Mouse (Mus musculus) limb, embryonic 15.5 days (tissue): ENCODE data around the gene Tshz2. TPM values are rescaled to one million over a fixed set of nuclear protein-coding genes. Genes with fewer than 3 reads are reported as not detected.

Experiments
- ATAC-seq: fragments of 200-750 bp; cut with Nextera tagmentation; 2 replicates; pipeline ENCODE4 v1.8.0; 2017; ENCODE audit warnings: low read depth, moderate TSS enrichment; ENCODE audit not compliant: insufficient number of reproducible peaks, low FRiP score, low TSS enrichment
- H3K27ac ChIP-seq: fragments of 300-500 bp; sonication (generic); 2 replicates; pipeline ENCODE4 v1.5.1; 2015; ENCODE audit warnings: moderate library complexity, mild to moderate bottlenecking, inconsistent platforms
- H3K27me3 ChIP-seq: fragments of 300-500 bp; sonication (generic); 2 replicates; pipeline ENCODE4 v1.6.1; 2015; ENCODE audit warnings: inconsistent platforms
- H3K36me3 ChIP-seq: fragments of 300-500 bp; sonication (generic); 2 replicates; pipeline ENCODE4 v1.6.1; 2015; ENCODE audit warnings: inconsistent platforms
- H3K4me1 ChIP-seq: fragments of 300-500 bp; sonication (generic); 2 replicates; pipeline ENCODE4 v1.6.1; 2015; ENCODE audit warnings: inconsistent platforms
- H3K4me2 ChIP-seq: fragments of 300-500 bp; sonication (generic); 2 replicates; pipeline ENCODE4 v1.6.1; 2015; ENCODE audit warnings: mild to moderate bottlenecking, inconsistent platforms
- H3K4me3 ChIP-seq: fragments of 300-500 bp; sonication (generic); 2 replicates; pipeline ENCODE4 v1.5.1; 2015; ENCODE audit warnings: mild to moderate bottlenecking, inconsistent platforms
- H3K9ac ChIP-seq: fragments of 300-500 bp; sonication (generic); 2 replicates; pipeline ENCODE4 v1.6.1; 2015; ENCODE audit warnings: inconsistent platforms
- H3K9me3 ChIP-seq: fragments of 300-500 bp; sonication (generic); 2 replicates; pipeline ENCODE4 v1.6.1; 2016; ENCODE audit warnings: inconsistent platforms
- WGBS: fragments of 180-500 bp; shearing (Covaris S2); methylation state at CpG from one replicate; pipeline ENCODE4 v1.1.7; 2015; 5-methylcytosine and 5-hydroxymethylcytosine counted together
- polyA plus RNA-seq: library from polyadenylated mRNA; unstranded; fragments of >200 nt; fragmentation: Nextera tagmentation; extraction: Ambion mirVana; gene quantifications from 2 replicates; pipeline ENCODE4 v1.2.1, GENCODE M21; 2015

Tshz2 gene
- polyA plus RNA-seq, 1 experiment from 2014 or later: 9.8 TPM

DNA sequence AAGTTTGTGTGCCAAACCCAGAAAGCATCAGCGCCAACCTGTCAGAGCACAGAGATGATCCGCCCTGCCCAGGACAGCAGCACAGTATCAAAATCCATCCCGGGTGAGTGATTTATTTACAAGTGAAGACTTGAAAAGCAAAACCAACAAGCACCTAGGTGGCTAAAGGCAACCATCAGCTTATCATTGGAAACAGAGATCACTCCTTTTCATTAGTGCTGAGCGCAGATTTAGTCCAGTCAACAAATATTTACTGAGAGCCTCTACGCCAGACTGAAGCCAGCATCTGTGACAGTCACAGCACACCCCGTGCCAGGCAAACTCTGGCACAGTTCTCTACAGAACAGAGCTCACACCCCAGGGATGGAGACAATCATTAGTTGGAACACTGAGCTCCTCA is 169.4 kb downstream of the Tshz2 start:
- no peak overlapping the region for H3K4me2 ChIP-seq
- WGBS: 90% methylated on average over 6 of the region's 6 CpGs
- no peak for ATAC-seq
- H3K9ac ChIP-seq: no peak overlapping the region
- no peaks in the 10 kb centered on the region for H3K9me3 ChIP-seq
- H3K4me3 ChIP-seq: no peak overlapping the region
- H3K36me3 ChIP-seq: no peaks in the 10 kb centered on the region
- H3K4me1 ChIP-seq: no peaks in the 10 kb centered on the region
- no peak overlapping the region for H3K27ac ChIP-seq
- no peaks in the 10 kb centered on the region for H3K27me3 ChIP-seq

DNA sequence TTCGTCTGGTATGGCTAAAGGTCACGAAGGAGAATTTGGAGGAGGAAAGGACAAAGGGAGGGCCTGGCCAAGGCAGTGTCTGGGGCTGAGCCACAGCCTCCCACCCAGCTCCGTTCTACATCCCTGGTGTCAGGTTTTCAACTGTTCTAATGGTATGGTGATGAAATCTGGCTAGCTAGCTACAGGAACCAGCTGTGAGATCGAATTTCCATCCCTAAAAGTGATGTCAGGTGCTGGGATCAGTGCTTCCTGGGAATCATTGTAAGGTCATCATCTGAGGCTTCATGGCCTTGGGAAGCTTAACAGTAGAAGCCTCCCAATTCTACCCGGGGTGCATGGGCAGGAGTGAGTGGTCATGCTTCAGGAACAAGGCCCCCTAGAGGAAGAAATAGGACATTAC is 171.6 kb downstream of the Tshz2 start:
- H3K9ac ChIP-seq: no peak overlapping the region
- H3K27ac ChIP-seq: no peak overlapping the region
- no peak for ATAC-seq
- no peaks in the 10 kb centered on the region for H3K9me3 ChIP-seq
- H3K4me3 ChIP-seq: no peak overlapping the region
- 54% methylated on average over 5 of the region's 5 CpGs for WGBS
- no peak overlapping the region for H3K4me2 ChIP-seq
- no peaks in the 10 kb centered on the region for H3K4me1 ChIP-seq
- no peaks in the 10 kb centered on the region for H3K36me3 ChIP-seq
- H3K27me3 ChIP-seq: no peaks in the 10 kb centered on the region

DNA sequence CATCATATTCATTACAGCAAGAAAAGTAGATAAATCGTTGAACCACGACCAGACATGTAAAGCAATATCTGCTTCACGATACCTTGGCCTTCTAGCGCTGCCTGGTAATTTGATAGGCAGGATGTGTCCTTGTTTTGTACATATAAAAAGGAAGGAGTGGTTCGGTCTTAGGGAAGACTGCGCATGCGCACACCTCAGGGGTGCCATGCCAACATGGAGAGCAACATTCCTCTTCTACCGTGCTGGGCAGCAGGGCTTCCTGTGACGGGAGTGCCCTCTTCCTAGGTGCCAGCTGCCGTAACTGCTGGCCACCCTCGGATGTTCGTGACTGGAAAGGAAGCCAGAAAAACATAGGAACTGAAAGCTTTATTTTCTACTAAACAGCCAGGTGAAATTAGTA is 172.7 kb downstream of the Tshz2 start:
- Histone ChIP-seq H3K9me3 (no peaks in the 10 kb centered on the region), H3K4me1 (no peaks in the 10 kb centered on the region), H3K4me2 (no peak overlapping the region), H3K9ac (no peak overlapping the region), H3K4me3 (no peak overlapping the region), H3K27ac (no peak overlapping the region), H3K36me3 (no peaks in the 10 kb centered on the region), H3K27me3 (no peaks in the 10 kb centered on the region)
- no peak for ATAC-seq
- WGBS: 86% methylated on average over 12 of the region's 12 CpGs

DNA sequence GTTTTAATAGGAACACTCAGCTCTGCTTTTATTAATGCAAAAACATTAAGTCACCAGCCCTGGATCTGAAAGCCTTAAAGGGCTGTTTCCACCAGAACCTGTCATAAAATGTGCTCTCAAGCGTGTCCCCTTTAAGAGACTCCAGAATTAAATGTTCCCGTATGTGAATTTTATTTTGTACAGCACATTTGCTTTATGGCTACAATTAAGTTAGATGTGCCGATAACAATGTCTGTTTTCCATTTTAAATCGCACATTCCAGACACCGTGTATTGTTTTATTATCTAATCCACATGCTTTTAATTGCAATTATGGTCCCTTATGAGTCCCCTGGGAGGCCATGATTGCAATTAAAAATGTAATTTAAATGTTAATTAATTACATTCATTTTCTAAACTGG is 178.8 kb downstream of the Tshz2 start:
- Histone ChIP-seq H3K36me3 (no peaks in the 10 kb centered on the region), H3K4me2 (peak overlapping the region; percentile 15; the same call in 1 of the 2 replicates), H3K4me1 (peaks cover 20% of the 10 kb centered on the region), H3K9me3 (no peaks in the 10 kb centered on the region), H3K4me3 (no peak overlapping the region), H3K9ac (no peak overlapping the region), H3K27me3 (peaks cover 5% of the 10 kb centered on the region; the same call in 1 of the 2 replicates), H3K27ac (no peak overlapping the region)
- 28% methylated on average over 5 of the region's 5 CpGs for WGBS
- ATAC-seq: no peak

DNA sequence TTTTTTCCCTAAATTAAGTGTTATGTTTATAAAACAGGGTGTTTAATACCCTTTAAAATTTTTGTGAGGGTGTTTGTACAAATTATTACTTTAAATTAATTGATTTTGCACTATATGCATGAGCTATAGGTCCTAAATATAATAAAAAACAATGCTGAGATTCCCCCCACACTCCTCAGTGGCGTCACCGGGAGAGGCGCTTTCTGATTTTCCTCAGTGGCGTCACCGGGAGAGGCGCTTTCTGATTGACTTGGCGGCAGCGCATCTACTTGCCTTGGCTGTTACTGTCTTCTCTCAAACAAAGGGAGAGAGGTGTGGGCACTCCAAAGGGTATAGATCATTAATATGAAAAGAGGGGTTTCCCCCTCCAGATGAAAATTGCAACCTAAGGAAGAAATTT is 179.2 kb downstream of the Tshz2 start:
- H3K4me3 ChIP-seq: no peak overlapping the region
- H3K9me3 ChIP-seq: no peaks in the 10 kb centered on the region
- no peaks in the 10 kb centered on the region for H3K36me3 ChIP-seq
- H3K4me1 ChIP-seq: peaks cover 20% of the 10 kb centered on the region
- ATAC-seq: no peak
- no peak overlapping the region for H3K27ac ChIP-seq
- no peak overlapping the region for H3K9ac ChIP-seq
- H3K27me3 ChIP-seq: peaks cover 5% of the 10 kb centered on the region; the same call in 1 of the 2 replicates
- no peak overlapping the region for H3K4me2 ChIP-seq
- 51% methylated on average over 8 of the region's 8 CpGs for WGBS

DNA sequence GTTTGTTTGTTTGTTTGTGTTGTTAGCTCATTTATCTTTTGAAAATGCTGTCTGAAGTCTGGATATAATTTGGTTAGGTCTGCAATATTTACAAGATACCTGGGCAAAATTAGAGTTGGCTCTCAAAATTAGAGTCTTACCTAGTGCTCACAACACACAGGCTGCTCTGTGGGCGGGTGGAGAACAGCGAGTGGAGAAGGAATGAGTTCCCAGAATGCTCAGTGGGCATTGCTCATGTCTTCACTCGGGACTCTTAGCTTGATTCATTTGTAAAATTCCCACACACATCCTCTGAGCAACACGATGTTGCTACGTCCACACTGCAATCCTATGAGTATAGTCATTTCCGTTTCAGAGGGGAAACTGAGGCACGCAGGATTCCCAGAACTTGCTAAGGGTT is 180.1 kb downstream of the Tshz2 start:
- Histone ChIP-seq H3K4me1 (peaks cover 20% of the 10 kb centered on the region), H3K4me2 (no peak overlapping the region), H3K27ac (no peak overlapping the region), H3K36me3 (no peaks in the 10 kb centered on the region), H3K9me3 (no peaks in the 10 kb centered on the region), H3K4me3 (no peak overlapping the region), H3K27me3 (peaks cover 7% of the 10 kb centered on the region; the same call in 1 of the 2 replicates), H3K9ac (no peak overlapping the region)
- ATAC-seq: no peak
- 75% methylated on average over 7 of the region's 7 CpGs for WGBS

DNA sequence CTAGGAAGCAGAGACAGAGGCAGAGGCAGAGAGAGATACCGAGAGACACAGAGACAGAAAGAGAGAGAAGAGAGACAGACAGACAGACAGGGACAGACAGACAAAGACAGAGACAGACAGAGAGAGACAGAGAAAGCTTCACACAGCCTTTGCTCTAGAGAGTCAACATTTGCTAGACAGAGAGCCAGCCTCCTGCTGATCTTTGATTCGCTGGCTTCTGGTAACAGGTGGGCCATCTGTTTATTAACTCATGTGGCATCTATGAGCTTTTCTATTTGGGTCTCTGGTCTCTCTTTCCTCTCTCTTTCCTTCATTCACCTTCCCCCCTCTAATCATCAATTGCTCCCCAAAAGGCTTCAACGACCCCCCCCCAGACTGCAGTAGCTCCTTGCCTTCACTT is 181.5 kb downstream of the Tshz2 start:
- H3K27me3 ChIP-seq: peaks cover 11% of the 10 kb centered on the region; the same call in 1 of the 2 replicates
- H3K9me3 ChIP-seq: no peaks in the 10 kb centered on the region
- no peak overlapping the region for H3K27ac ChIP-seq
- no peak overlapping the region for H3K4me2 ChIP-seq
- H3K36me3 ChIP-seq: no peaks in the 10 kb centered on the region
- peaks cover 20% of the 10 kb centered on the region for H3K4me1 ChIP-seq
- WGBS: 57% methylated on average over 3 of the region's 3 CpGs
- no peak overlapping the region for H3K9ac ChIP-seq
- no peak for ATAC-seq
- no peak overlapping the region for H3K4me3 ChIP-seq

DNA sequence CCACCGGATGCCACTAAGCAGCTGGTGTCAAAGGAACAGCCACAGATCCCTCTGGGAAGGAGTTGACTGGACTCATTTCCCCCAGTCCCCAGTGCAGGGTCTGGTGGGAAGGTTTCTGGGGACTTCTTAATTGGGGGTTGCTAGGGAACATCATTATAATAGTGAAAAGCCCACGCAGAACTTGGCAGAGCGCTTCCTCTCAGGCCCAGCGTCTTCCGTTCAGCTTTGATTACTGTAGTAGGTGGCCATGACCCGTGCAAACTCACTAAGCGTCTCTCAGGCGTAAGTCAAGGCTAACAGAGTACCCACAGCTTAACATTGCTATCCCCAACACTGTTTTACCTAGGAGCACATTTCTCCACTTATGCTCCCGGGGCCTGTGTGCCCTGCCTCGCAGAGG is 181.9 kb downstream of the Tshz2 start:
- 46% methylated on average over 10 of the region's 10 CpGs for WGBS
- Histone ChIP-seq H3K27ac (no peak overlapping the region), H3K9me3 (no peaks in the 10 kb centered on the region), H3K36me3 (no peaks in the 10 kb centered on the region), H3K4me2 (no peak overlapping the region), H3K4me1 (peaks cover 20% of the 10 kb centered on the region), H3K27me3 (peaks cover 11% of the 10 kb centered on the region; the same call in 1 of the 2 replicates), H3K9ac (no peak overlapping the region), H3K4me3 (no peak overlapping the region)
- no peak for ATAC-seq

DNA sequence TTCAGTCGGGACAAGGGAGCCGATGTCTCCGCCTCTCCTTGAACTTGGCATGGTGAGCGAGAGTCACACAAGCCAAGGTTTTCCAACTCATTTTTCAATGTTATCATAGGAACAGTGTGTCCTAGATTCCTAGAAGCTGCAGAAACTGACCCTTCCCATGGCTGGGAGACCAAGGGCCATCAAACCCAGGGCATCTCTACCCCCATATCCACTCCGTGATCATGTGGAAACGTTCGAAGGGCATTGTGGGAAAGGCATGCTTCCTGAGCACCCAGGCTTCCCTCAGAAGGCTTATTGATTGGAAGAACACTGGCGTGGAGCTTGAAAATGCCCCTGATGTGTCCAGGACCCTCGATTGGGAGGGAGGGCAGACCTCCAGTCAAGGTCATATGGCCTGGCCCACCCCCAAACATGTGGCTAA is 188.2 kb downstream of the Tshz2 start:
- H3K27ac ChIP-seq: no peak overlapping the region
- no peak overlapping the region for H3K4me2 ChIP-seq
- 84% methylated on average over 9 of the region's 9 CpGs for WGBS
- peaks cover 4% of the 10 kb centered on the region for H3K4me1 ChIP-seq
- H3K9ac ChIP-seq: no peak overlapping the region
- H3K4me3 ChIP-seq: no peak overlapping the region
- no peaks in the 10 kb centered on the region for H3K36me3 ChIP-seq
- H3K9me3 ChIP-seq: no peaks in the 10 kb centered on the region
- no peak for ATAC-seq
- H3K27me3 ChIP-seq: peaks cover 11% of the 10 kb centered on the region; the same call in 1 of the 2 replicates

DNA sequence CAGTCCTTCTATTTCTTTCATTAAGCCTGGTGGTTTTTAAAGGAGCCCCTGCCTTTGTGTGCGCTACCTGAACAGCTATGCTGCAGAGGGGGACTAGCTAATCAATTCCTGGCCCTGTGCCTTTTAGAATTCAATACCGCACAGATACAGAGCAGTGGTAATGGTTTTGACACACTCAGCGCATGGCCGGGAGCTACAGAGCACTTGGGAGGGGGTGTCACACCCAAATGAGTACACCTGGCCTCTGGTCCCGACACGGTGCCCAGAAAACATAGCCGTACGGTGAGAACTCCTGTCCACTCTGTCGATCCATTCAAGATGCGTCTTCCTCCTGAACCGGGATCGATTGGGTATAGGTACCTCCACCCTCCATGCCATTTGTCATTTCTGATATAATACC is 193.1 kb downstream of the Tshz2 start:
- Histone ChIP-seq H3K9me3 (no peaks in the 10 kb centered on the region), H3K4me3 (no peak overlapping the region), H3K27ac (no peak overlapping the region), H3K27me3 (peaks cover 5% of the 10 kb centered on the region; the same call in 1 of the 2 replicates), H3K4me1 (peaks cover 12% of the 10 kb centered on the region), H3K9ac (no peak overlapping the region), H3K4me2 (0 out of 2 replicates have a peak overlapping the region, but pooled peaks have one; percentile 10), H3K36me3 (no peaks in the 10 kb centered on the region)
- 55% methylated on average over 12 of the region's 12 CpGs for WGBS
- ATAC-seq: no peak

DNA sequence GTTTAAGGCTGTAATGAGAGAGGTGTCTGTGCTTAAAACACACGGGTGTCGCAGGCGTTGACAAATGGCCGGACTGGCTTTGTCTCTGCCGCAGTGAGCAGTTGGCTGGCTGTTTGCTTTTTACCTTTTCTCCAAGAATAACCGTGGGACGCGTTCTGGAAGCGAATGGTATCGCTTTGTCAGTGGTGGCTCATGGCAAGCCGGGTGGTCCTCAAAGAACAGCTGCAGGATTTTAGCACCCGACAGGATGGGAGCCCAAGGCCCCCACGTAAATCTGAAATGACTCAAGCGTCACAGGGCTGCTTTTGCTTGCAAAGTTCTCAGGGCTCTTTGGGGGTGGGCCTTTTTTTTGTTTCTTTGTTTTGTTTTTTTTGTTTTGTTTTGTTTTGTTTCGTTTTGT is 193.5 kb downstream of the Tshz2 start:
- H3K27ac ChIP-seq: no peak overlapping the region
- H3K4me2 ChIP-seq: peak overlapping the region; percentile 10; the same call in 1 of the 2 replicates
- peaks cover 12% of the 10 kb centered on the region for H3K4me1 ChIP-seq
- no peak overlapping the region for H3K9ac ChIP-seq
- no peak overlapping the region for H3K4me3 ChIP-seq
- ATAC-seq: no peak
- peaks cover 5% of the 10 kb centered on the region; the same call in 1 of the 2 replicates for H3K27me3 ChIP-seq
- no peaks in the 10 kb centered on the region for H3K9me3 ChIP-seq
- 25% methylated on average over 15 of the region's 15 CpGs for WGBS
- no peaks in the 10 kb centered on the region for H3K36me3 ChIP-seq

DNA sequence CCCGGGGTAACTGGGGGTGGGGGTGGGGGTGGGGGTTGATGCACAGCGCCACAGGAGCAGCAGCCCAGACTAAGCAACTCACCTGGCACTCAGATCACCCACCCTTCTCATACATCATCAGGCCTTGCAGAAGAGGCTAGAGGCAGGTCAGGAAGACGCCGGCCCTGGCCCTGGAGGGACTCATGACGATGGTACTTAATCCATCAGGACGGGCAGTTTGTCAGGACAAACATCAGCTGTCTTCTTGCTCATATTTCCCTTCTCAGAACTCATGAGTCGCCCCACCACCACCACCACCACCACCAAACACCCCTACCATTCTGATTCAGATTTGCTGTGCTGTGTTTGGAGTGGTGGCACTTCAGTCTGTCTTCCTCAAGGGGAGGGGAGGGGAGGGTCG is 194.0 kb downstream of the Tshz2 start:
- WGBS: 53% methylated on average over 8 of the region's 8 CpGs
- H3K9me3 ChIP-seq: no peaks in the 10 kb centered on the region
- ATAC-seq: no peak
- no peak overlapping the region for H3K4me3 ChIP-seq
- H3K27me3 ChIP-seq: peaks cover 5% of the 10 kb centered on the region; the same call in 1 of the 2 replicates
- peaks cover 12% of the 10 kb centered on the region for H3K4me1 ChIP-seq
- H3K27ac ChIP-seq: no peak overlapping the region
- no peak overlapping the region for H3K4me2 ChIP-seq
- no peak overlapping the region for H3K9ac ChIP-seq
- H3K36me3 ChIP-seq: no peaks in the 10 kb centered on the region

DNA sequence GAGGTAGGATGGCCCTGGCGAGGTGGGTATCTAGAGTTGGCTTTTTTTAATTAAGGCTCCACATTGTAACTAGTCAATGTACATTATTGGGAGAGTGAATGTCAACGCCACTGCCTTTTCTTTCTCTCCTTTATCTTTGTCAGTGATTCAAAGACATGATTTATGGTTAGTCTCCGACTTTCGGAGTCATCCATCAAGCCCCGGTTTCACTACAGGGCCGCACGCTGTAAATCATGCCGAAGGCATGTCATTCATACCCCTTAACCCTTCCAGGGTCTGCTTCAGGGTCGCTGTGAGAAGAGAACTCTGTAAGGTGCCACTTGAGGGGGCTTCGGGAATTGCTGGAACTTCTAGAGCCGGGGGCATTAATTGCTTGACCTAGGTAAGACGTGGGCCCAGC is 199.4 kb downstream of the Tshz2 start:
- Histone ChIP-seq H3K4me1 (0 out of 2 replicates have a peak, but pooled peaks cover 6% of the 10 kb centered on the region), H3K36me3 (no peaks in the 10 kb centered on the region), H3K4me3 (no peak overlapping the region), H3K27me3 (no peaks in the 10 kb centered on the region), H3K27ac (no peak overlapping the region), H3K9me3 (no peaks in the 10 kb centered on the region), H3K9ac (no peak overlapping the region), H3K4me2 (no peak overlapping the region)
- no peak for ATAC-seq
- WGBS: 59% methylated on average over 12 of the region's 12 CpGs
